Mouse (Mus musculus) adipocyte (in vitro differentiated cells): ENCODE measurements at regions not wholly inside any gene's neighbourhood (a gene's known extent, or its start where the extent isn't known, plus 50 kb on each side); places are given as distances from the start of the nearest gene placed in this dataset.

Experiments
- DNase-seq: peaks from one replicate; pipeline ENCODE4 v3.0.0-alpha.2; 2016; ENCODE audit warnings: low spot score

GRCm38 (mm10) chr2:99236968-99237367 is 569.9 kb upstream of the Gm10800 start:
- DNase-seq, result peak; percentile 30
